Mouse (Mus musculus) limb, embryonic 12.5 days (tissue): ENCODE results near the gene Ubap1l. TPM values are rescaled to one million over a fixed set of nuclear protein-coding genes. Genes with fewer than 3 reads are reported as not detected.
A peak's percentile ranks its signal among the peaks of the same experiment; 100 is the strongest.

Experiments
- ATAC-seq: fragments of 200-750 bp; cut with Nextera tagmentation; 2 replicates; pipeline ENCODE4 v1.8.0; 2017; ENCODE audit warnings: low read depth, moderate TSS enrichment; ENCODE audit not compliant: insufficient number of reproducible peaks, insufficient read depth, low FRiP score, low TSS enrichment
- H3K27ac ChIP-seq: fragments of 300-500 bp; sonication (generic); 2 replicates; pipeline ENCODE4 v1.5.1; 2016; ENCODE audit warnings: mild to moderate bottlenecking, moderate library complexity
- H3K27me3 ChIP-seq: fragments of 300-500 bp; sonication (generic); 2 replicates; pipeline ENCODE4 v1.6.1; 2016; ENCODE audit warnings: mild to moderate bottlenecking, moderate library complexity
- H3K36me3 ChIP-seq: fragments of 300-500 bp; sonication (generic); 2 replicates; pipeline ENCODE4 v1.6.1; 2016; ENCODE audit warnings: mild to moderate bottlenecking, moderate library complexity
- H3K4me1 ChIP-seq: fragments of 300-500 bp; sonication (generic); replicated peaks from 2 replicates; pipeline ENCODE4 v1.6.1; 2016
- H3K4me2 ChIP-seq: fragments of 300-500 bp; sonication (generic); 2 replicates; pipeline ENCODE4 v1.6.1; 2016; ENCODE audit warnings: mild to moderate bottlenecking, moderate library complexity
- H3K4me3 ChIP-seq: fragments of 300-500 bp; sonication (generic); replicated peaks from 2 replicates; pipeline ENCODE4 v1.5.1; 2016; ENCODE audit warnings: mild to moderate bottlenecking
- H3K9ac ChIP-seq: fragments of 300-500 bp; sonication (generic); replicated peaks from 2 replicates; pipeline ENCODE4 v1.6.1; 2016; ENCODE audit warnings: mild to moderate bottlenecking, moderate library complexity
- H3K9me3 ChIP-seq: fragments of 300-500 bp; sonication (generic); 2 replicates; pipeline ENCODE4 v1.6.1; 2016; ENCODE audit warnings: mild to moderate bottlenecking, moderate library complexity
- WGBS: fragments of 180-500 bp; shearing (Covaris S2); methylation state at CpG from one replicate; pipeline ENCODE4 v1.1.7; 2016; 5-methylcytosine and 5-hydroxymethylcytosine counted together
- polyA plus RNA-seq: library from polyadenylated mRNA; unstranded; fragments of >200 nt; fragmentation: Nextera tagmentation; extraction: Ambion mirVana; gene quantifications from 2 replicates; pipeline ENCODE4 v1.2.1, GENCODE M21; 2016

Ubap1l gene
- polyA plus RNA-seq, 1 experiment from 2014 or later = 0.15 TPM

GRCm38 (mm10) chr9:65346476-65347111 lies 14.2 kb upstream of the Ubap1l start:
- Histone ChIP-seq H3K27ac (peak overlapping the region; percentile 95), H3K4me1 (peaks cover 15% of the 10 kb centered on the region), H3K36me3 (no peaks in the 10 kb centered on the region), H3K9ac (peak overlapping the region; percentile 98), H3K4me3 (peak overlapping the region; percentile 100), H3K4me2 (peak overlapping the region; percentile 90), H3K9me3 (no peaks in the 10 kb centered on the region), H3K27me3 (no peaks in the 10 kb centered on the region; the same call in 1 of the 2 replicates)
- WGBS = under 1% methylated on average over 77 of the region's 77 CpGs
- 0 out of 2 replicates have a peak, but pooled peaks have one; percentile 56 for ATAC-seq

- Histone ChIP-seq H3K27me3 (no peaks in the 10 kb centered on the region; the same call in 1 of the 2 replicates), H3K4me1 (peaks cover 15% of the 10 kb centered on the region), H3K9me3 (no peaks in the 10 kb centered on the region), H3K36me3 (no peaks in the 10 kb centered on the region), H3K9ac (peak overlapping the region; percentile 98), H3K27ac (peak overlapping the region; percentile 95), H3K4me2 (peak overlapping the region; percentile 90), H3K4me3 (peak overlapping the region; percentile 100)
- WGBS = 49% methylated on average over 8 of the region's 8 CpGs
- 0 out of 2 replicates have a peak, but pooled peaks have one; percentile 6 for ATAC-seq
These were observed 13.6 kb upstream of the Ubap1l start for GRCm38 (mm10) chr9:65347112-65347850.

GRCm38 (mm10) chr9:65353251-65353650 lies 7.6 kb upstream of the Ubap1l start:
- H3K9me3 ChIP-seq = no peaks in the 10 kb centered on the region
- H3K27ac ChIP-seq = no peak overlapping the region
- H3K36me3 ChIP-seq = peaks cover 38% of the 10 kb centered on the region
- no peak overlapping the region for H3K4me2 ChIP-seq
- no peak overlapping the region for H3K9ac ChIP-seq
- no peak for ATAC-seq
- no peaks in the 10 kb centered on the region for H3K27me3 ChIP-seq
- 88% methylated on average over 5 of the region's 5 CpGs for WGBS
- peaks cover 1% of the 10 kb centered on the region; the same call in 1 of the 2 replicates for H3K4me1 ChIP-seq
- no peak overlapping the region for H3K4me3 ChIP-seq

GRCm38 (mm10) chr9:65356561-65356960 lies 4.3 kb upstream of the Ubap1l start:
- no peak overlapping the region for H3K9ac ChIP-seq
- no peak overlapping the region for H3K4me3 ChIP-seq
- H3K4me2 ChIP-seq = no peak overlapping the region
- no peaks in the 10 kb centered on the region for H3K4me1 ChIP-seq
- H3K36me3 ChIP-seq = peaks cover 70% of the 10 kb centered on the region
- H3K9me3 ChIP-seq = no peaks in the 10 kb centered on the region
- H3K27ac ChIP-seq = no peak overlapping the region
- no peak for ATAC-seq
- no peaks in the 10 kb centered on the region for H3K27me3 ChIP-seq
- 86% methylated on average over 7 of the region's 7 CpGs for WGBS

GRCm38 (mm10) chr9:65356971-65357370 lies 3.9 kb upstream of the Ubap1l start:
- 98% methylated on average over 2 of the region's 2 CpGs for WGBS

GRCm38 (mm10) chr9:65358956-65359480 lies 1.8 kb upstream of the Ubap1l start:
- no peak overlapping the region for H3K4me3 ChIP-seq
- no peaks in the 10 kb centered on the region for H3K4me1 ChIP-seq
- no peaks in the 10 kb centered on the region for H3K9me3 ChIP-seq
- WGBS = 91% methylated on average over 1 of the region's 1 CpGs
- H3K27ac ChIP-seq = no peak overlapping the region
- ATAC-seq = no peak
- no peaks in the 10 kb centered on the region for H3K27me3 ChIP-seq
- H3K4me2 ChIP-seq = no peak overlapping the region
- peaks cover 76% of the 10 kb centered on the region for H3K36me3 ChIP-seq
- H3K9ac ChIP-seq = no peak overlapping the region

More at GRCm38 (mm10) chr9:65356971-65357370, 3.9 kb upstream of the Ubap1l start:
- Histone ChIP-seq H3K27ac (no peak overlapping the region), H3K4me3 (no peak overlapping the region), H3K9ac (no peak overlapping the region), H3K36me3 (peaks cover 74% of the 10 kb centered on the region), H3K27me3 (no peaks in the 10 kb centered on the region), H3K4me2 (no peak overlapping the region), H3K4me1 (no peaks in the 10 kb centered on the region), H3K9me3 (no peaks in the 10 kb centered on the region)
- no peak for ATAC-seq

GRCm38 (mm10) chr9:65363684-65364083 lies 2.8 kb downstream of the Ubap1l start:
- no peak overlapping the region for H3K27ac ChIP-seq
- ATAC-seq = no peak
- no peaks in the 10 kb centered on the region for H3K27me3 ChIP-seq
- H3K36me3 ChIP-seq = peaks cover 41% of the 10 kb centered on the region
- WGBS = 54% methylated on average over 9 of the region's 9 CpGs
- no peak overlapping the region for H3K9ac ChIP-seq
- no peaks in the 10 kb centered on the region for H3K9me3 ChIP-seq
- no peak overlapping the region for H3K4me3 ChIP-seq
- no peak overlapping the region for H3K4me2 ChIP-seq
- no peaks in the 10 kb centered on the region for H3K4me1 ChIP-seq

GRCm38 (mm10) chr9:65365721-65366120 lies 4.9 kb downstream of the Ubap1l start:
- no peaks in the 10 kb centered on the region for H3K27me3 ChIP-seq
- H3K4me2 ChIP-seq = no peak overlapping the region
- H3K9me3 ChIP-seq = no peaks in the 10 kb centered on the region
- WGBS = 91% methylated on average over 7 of the region's 7 CpGs
- H3K27ac ChIP-seq = no peak overlapping the region
- H3K36me3 ChIP-seq = peaks cover 22% of the 10 kb centered on the region
- ATAC-seq = no peak
- H3K9ac ChIP-seq = no peak overlapping the region
- no peak overlapping the region for H3K4me3 ChIP-seq
- H3K4me1 ChIP-seq = no peaks in the 10 kb centered on the region

GRCm38 (mm10) chr9:65371756-65372155 lies 10.9 kb downstream of the Ubap1l start:
- 78% methylated on average over 24 of the region's 24 CpGs for WGBS
- Histone ChIP-seq H3K27me3 (no peaks in the 10 kb centered on the region), H3K4me2 (no peak overlapping the region), H3K27ac (no peak overlapping the region), H3K9ac (no peak overlapping the region), H3K4me1 (no peaks in the 10 kb centered on the region; the same call in 1 of the 2 replicates), H3K36me3 (peaks cover 10% of the 10 kb centered on the region), H3K9me3 (no peaks in the 10 kb centered on the region), H3K4me3 (no peak overlapping the region)
- no peak for ATAC-seq

GRCm38 (mm10) chr9:65372449-65372848 lies 11.6 kb downstream of the Ubap1l start:
- no peak for ATAC-seq
- H3K4me3 ChIP-seq = no peak overlapping the region
- H3K4me1 ChIP-seq = no peaks in the 10 kb centered on the region; the same call in 1 of the 2 replicates
- H3K27ac ChIP-seq = no peak overlapping the region
- WGBS = 72% methylated on average over 4 of the region's 4 CpGs
- no peak overlapping the region for H3K4me2 ChIP-seq
- no peak overlapping the region for H3K9ac ChIP-seq
- H3K9me3 ChIP-seq = no peaks in the 10 kb centered on the region
- peaks cover 16% of the 10 kb centered on the region for H3K36me3 ChIP-seq
- no peaks in the 10 kb centered on the region for H3K27me3 ChIP-seq

- H3K9ac ChIP-seq = no peak overlapping the region
- H3K4me3 ChIP-seq = no peak overlapping the region
- peaks cover 21% of the 10 kb centered on the region for H3K36me3 ChIP-seq
- no peaks in the 10 kb centered on the region for H3K27me3 ChIP-seq
- no peak overlapping the region for H3K4me2 ChIP-seq
- 0 out of 2 replicates have a peak overlapping the region, but pooled peaks have one; percentile 29 for H3K27ac ChIP-seq
- H3K9me3 ChIP-seq = no peaks in the 10 kb centered on the region
- no peaks in the 10 kb centered on the region; the same call in 1 of the 2 replicates for H3K4me1 ChIP-seq
- ATAC-seq = no peak
- 54% methylated on average over 5 of the region's 5 CpGs for WGBS
These were observed 13.8 kb downstream of the Ubap1l start for GRCm38 (mm10) chr9:65374468-65375162.
